Mouse (Mus musculus) adrenal gland, postnatal 4 days (tissue): ENCODE results near the gene Eif3m. TPM values are rescaled to one million over a fixed set of nuclear protein-coding genes. Genes with fewer than 3 reads are reported as not detected.

ENCODE experiments used
- DNase-seq, 2 experiments: peaks; one replicate each; pipeline ENCODE4 v3.0.0; 2021 to 2022; ENCODE audit warnings: low spot score in 2 of 2, mixed read lengths in 2 of 2
- total RNA-seq, 2 experiments: library from RNA; stranded (reverse); gene quantifications; 2 replicates each; pipeline ENCODE4 v1.2.3; 2021

Eif3m gene
- total RNA-seq, 2 experiments from 2014 or later = 193 to 197 TPM

GRCm38 (mm10) chr2:105017802-105018201 lies 922 bp upstream of the Eif3m start:
- DNase-seq = no peak

GRCm38 (mm10) chr2:105016192-105016966 lies 501 bp downstream of the Eif3m start:
- no peak for DNase-seq

- no peak for DNase-seq
These were observed 9.6 kb downstream of the Eif3m start for GRCm38 (mm10) chr2:105007236-105007635.

DNA sequence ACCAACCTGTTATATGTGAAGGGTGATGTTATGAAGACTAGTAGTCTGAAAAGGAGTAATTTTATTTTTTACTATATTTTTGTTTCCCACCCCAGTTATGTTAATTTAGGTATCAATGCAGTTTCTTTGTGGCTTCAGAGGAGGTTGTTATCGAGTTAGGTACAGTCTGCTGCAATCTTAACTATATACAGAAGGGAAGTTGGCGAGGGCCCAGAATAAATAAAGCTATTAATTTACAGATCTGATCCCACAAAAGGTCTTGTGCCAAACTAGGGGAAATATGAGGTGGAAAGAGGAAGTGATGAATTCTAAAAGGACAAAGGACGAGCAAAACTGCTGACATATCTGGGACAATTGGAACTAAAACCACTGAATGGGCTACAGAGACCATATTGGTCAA lies 20.7 kb downstream of the Eif3m start:
- DNase-seq = no peak

DNA sequence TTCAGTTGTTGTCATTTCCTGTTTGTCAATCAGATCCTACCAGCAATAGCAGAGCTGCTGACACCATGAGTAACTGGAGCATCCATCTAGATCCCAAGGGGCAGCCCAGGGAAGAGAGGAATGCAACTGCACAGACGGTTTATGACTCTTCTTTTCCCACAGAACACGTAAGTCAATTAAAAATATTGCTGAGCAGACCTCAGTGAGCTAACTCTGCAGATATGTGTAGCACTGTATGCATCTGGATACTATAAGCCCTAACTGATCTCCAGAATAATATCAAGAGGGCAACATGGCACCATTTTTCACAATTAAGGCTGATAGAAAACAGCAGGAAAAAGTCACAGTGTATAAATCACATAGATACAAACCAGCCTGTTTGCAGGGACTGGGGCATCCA lies 22.4 kb downstream of the Eif3m start:
- no peak for DNase-seq

- no peak for DNase-seq
These were observed 27.9 kb downstream of the Eif3m start for GRCm38 (mm10) chr2:104988974-104989373.

- DNase-seq = no peak
These were observed 31.1 kb downstream of the Eif3m start for GRCm38 (mm10) chr2:104985796-104986195.

- DNase-seq = no peak
These were observed 35.2 kb downstream of the Eif3m start for GRCm38 (mm10) chr2:104981712-104982111.

DNA sequence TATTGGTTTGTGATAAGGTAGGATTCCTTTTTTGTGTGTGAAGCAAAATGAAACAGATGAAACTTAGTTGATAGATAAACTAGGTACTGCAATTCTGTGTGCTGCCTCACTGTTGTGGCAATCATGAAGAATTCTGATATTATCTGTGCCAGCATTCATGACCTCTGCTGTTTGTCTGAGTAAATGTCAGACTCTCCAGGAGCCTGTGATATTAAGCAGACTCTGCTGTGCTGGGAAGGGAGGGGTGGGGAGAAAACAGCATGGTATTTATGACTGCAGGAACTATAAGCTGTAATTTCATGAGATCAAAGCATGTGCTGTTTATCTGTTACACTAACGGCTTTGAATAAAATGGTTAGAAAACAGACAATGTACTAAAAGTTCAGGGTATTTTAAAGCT lies 52.4 kb downstream of the Eif3m start:
- DNase-seq = no peak

Other genes starting within 250 kb of the Eif3m start
- 10 to 100 TPM; 25.5 to 28.1 TPM for gene Qser1, start 200.3 kb downstream of the Eif3m start, total RNA-seq
- 1 to 10 TPM; 4.2 to 5.5 TPM for gene Prrg4, start 167.2 kb downstream of the Eif3m start, total RNA-seq
- gene Ccdc73, start 149.3 kb downstream of the Eif3m start, total RNA-seq = 1 to 10 TPM; 3.9 to 5.2 TPM
- not detected for gene Gm11060, start 74.9 kb upstream of the Eif3m start, total RNA-seq
- 10 to 100 TPM; 11.1 to 33.6 TPM for gene Wt1, start 109.4 kb upstream of the Eif3m start, total RNA-seq
- gene Them7, start 207.2 kb upstream of the Eif3m start, total RNA-seq = 1 to 10 TPM; 1.3 to 1.6 TPM